Mouse (Mus musculus) frontal cortex, postnatal 36 days (tissue): ENCODE results near the gene Erfe.

Experiments used
- DNase-seq, 2 experiments: peaks; one replicate each; pipeline ENCODE4 v3.0.0; 2022; ENCODE audit warnings: low spot score in 2 of 2

The Erfe gene

GRCm38 (mm10) chr1:91373414-91373835, 7.2 kb downstream of the Erfe start:
- DNase-seq = no peak

GRCm38 (mm10) chr1:91380453-91381090, 14.3 kb downstream of the Erfe start:
- peak; percentile 73 to 80 for DNase-seq

DNA sequence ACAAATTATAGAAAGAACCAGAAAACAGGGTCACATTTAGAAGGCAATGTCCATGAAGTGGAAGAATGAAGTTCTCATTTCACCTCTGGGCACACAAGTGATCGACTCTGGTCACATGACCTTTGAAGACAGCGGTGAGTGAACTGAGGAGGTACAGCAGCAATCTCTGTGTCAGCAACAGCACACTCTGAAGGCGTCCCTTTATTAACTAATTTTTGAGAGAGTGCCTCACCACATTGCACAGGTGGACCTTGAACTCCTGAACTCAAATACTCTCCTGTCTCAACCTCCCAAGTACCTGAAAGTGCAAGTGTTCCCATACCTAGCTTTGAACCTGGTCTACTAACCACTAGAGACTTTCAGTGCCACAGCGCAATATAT, 14.9 kb downstream of the Erfe start:
- DNase-seq = no peak

- DNase-seq = no peak
Measured at GRCm38 (mm10) chr1:91390369-91390768, 24.1 kb downstream of the Erfe start.

DNA sequence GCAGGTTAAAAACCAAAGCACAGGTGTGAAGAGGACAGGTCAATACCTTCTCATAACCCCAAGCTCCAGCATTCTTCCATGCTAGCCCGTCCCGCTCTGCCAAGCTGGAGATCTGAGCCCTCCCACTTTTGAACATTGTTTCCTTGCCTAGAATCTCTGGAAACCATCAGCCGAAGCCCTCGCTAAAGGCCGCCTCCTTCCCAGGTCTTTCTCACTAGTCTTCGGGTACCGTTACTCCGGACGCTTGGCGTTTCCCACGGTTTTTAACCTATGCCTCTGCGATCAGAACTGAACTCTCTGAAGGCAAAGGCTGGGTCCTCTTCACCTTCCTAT, 31.7 kb downstream of the Erfe start:
- DNase-seq = no peak

GRCm38 (mm10) chr1:91398260-91399062, 32.2 kb downstream of the Erfe start, which contains the start of gene Ilkap:
Gene Ilkap, minus strand, starts transcription at chr1:91398815.
- peak; percentile 65 to 75 for DNase-seq

DNA sequence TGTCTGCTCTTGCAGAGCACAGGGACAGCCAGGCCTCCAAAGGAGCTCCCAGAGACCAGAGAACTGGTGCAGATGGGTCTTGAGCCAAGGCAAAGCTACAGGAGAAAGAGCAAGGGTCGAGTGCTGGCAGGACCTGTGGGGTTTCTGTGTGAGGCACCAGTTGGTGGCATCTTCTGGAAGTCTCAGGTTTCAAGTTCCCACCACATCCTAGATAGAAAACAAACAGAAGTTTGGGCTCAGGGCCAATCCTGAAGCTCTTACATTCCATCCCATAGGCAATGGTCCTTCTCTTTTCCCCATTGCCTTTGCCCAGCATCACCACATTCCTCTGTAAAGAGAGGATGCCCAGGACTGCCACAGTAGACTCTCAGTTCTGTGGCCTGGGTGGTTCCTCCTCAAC, 38.7 kb downstream of the Erfe start:
- no peak for DNase-seq

DNA sequence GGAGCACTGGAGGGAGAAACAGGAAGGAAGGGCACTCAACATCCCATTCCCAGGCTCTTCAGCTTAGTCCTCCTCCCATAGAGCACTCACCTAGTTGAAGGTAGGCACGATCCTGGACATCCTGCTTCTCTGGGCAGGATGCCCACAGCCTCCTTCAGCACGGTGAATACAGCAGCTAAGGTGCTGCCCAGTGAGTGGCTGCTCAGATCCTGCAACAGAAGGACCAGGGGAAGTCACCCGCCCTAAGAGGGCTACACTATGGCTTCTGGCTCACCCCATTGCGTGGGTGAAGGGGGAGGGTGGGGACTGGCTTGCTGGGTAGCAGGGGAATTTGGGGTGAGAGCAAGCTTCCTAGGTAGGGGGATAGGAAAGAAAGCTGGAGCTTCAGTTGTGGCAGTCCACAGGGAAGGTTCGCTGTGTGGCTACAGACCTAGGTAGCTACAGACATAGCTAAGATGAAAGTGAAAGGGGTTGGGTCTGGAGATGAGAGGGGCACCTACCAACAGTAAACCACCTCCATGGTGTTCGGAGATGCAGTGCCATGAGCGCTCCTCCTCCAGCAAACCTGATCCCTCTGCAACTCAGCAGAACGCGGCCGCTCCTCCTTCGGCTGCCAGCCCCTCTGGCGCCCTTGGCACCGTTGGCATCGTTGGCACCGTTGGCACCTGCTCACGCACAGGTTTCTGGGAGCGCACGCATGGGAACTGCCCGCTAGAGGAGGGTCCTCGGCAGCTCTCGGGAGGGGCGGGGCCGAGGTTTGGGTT, 39.4 kb downstream of the Erfe start:
- DNase-seq = no peak

- DNase-seq = no peak
Measured at GRCm38 (mm10) chr1:91407819-91408218, 41.6 kb downstream of the Erfe start.

- no peak for DNase-seq
Measured at GRCm38 (mm10) chr1:91411631-91412285, 45.5 kb downstream of the Erfe start.

- DNase-seq = no peak
Measured at GRCm38 (mm10) chr1:91412286-91413029, 46.2 kb downstream of the Erfe start.

DNA sequence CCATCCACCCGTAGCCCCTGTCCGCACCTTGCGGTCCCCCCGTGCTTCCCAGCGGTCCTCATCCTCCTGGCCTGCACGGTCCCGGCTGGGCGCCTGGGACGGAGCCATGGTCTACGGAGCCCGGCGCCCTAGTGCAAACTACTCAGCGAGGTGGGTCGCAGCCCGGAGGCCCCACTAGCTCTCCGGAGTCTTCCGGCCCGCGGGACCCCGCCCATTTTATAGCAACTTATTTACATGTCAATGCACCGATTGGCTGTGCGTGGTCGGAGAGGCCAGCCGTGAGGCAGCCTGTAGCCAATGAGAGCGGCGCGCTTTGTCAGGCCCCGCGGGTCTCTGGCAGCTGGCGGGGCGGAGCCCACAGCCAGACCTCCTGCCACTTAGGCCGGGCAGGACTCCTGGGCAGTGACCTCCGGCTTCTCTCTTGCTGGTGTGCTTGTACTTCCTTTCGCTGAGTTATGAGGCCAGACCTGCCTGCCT, 46.8 kb downstream of the Erfe start:
- peak; percentile 86 to 93 for DNase-seq

DNA sequence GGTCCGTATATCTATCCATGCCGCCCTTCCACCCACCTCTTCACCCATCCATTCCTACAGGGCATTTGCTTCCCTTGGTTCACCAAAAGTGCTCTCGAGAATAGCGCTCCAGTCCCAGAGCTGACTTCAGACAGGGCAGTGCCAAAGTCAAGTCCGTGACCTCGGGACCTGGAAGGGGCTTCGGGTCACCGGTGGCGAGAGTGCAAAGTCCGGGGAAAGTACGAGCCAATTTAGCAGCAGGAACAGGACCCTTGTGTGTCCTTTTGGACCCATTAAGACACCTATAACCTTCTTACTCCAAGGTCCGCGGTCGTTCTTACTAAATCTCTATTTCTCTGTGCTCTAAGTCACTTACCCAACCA, 47.3 kb downstream of the Erfe start:
- no peak for DNase-seq

DNA sequence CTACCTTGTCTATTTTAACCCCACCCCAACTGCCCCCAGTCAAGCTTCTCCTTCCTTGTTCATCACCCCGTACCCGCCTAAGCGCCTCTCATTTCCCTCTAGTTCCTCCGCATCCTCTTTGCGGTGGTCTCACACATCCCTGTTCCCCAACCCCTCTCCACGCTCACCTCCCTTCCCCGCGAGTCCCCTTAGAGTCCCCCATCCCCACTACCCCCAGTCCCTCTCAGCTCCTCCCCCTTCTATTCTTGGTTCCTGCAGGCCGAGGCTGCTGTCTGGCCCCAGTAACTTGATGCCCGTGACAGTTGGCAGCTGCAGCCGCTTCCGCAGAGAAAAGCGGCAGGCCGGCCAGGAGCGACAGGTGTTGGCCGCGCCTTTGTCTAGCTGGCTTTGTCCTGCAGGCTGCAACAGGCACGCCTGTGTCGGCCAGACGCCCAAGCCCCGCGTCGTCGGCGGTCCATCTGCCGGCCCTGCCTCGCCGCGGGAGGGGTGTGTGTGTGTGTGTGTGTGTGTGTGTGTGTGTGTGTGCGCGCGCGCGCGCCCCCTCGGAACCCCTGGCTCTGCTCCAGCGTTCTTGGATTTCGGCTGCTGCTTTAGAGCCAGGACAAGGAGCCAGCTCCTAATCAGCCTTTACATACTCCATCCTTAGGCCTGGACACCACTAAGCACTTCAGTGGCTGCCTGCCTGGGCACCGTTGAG, 47.8 kb downstream of the Erfe start, which contains the start of gene Hes6:
Gene Hes6, minus strand, starts transcription at position 141 of the 697 bp plus-strand sequence.
- DNase-seq = peak in 1 of 2 experiments; percentile 62

- no peak for DNase-seq
Measured at GRCm38 (mm10) chr1:91414903-91415302, 48.7 kb downstream of the Erfe start.

DNA sequence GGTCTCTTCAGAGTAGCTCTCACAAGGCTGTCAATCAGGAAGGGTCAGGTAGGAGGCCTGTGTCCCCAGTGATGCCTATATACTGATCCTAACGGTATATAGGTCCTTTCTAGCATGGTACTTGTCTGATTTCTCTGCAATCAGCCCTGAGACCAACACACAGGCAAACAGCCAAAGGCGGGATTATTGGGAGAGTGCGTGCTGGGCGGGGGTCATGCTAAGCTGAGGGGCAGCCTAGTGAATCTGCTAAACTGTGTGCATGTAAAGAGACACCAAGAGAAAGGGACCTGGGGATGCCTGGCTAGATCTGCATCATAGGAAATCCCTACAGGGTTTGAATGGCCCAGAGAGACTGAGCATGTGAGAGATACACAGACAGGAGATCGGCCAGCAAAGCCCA, 49.1 kb downstream of the Erfe start:
- DNase-seq = no peak

- no peak for DNase-seq
Measured at GRCm38 (mm10) chr1:91417991-91418390, 51.8 kb downstream of the Erfe start.

DNA sequence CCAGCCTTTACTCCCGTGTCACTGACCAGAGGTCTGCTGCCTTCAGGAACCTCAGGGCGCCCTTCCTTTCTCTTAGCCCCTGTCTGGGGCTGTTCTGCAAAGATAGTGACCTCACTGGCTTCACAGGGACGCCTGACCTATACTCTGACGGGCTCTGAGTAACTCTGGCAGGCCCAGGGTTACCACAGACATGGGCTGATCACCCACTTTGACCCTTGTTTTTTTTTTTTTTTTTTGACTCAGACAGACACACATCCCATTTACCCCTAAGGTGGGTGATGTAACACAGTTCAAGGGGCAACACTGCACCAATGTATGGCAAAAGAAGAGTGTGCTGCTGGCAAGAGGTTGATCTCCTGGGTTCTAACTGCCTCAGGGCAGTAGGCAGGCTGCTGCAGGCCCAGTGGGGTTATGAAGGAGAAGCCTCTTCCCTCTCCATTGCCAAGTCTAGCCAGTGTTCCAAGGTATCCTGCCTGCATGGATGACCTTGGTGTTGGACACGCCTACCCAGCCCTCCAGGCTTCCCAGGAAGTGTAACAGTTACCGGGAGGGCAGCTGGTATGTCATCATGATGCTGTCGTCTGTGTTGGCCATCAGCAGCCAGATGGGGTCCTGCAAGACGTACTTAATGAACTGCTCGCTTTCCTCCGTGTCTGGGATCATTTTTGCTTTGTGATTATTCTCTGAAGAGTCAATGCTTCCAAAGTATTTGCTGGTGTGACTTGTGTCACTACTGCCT, 53.8 kb downstream of the Erfe start:
- DNase-seq = no peak

GRCm38 (mm10) chr1:91420601-91421065, 54.4 kb downstream of the Erfe start:
- no peak for DNase-seq
